Mouse (Mus musculus): ENCODE data around the gene Rab11a. TPM values are rescaled to one million over a fixed set of nuclear protein-coding genes. Genes with fewer than 3 reads are reported as not detected.
"Not testable (repeated sequence)": the region's sequence is repeated elsewhere in the genome, so short reads cannot be mapped to it uniquely, and the experiment has no call there.

Rab11a gene
- polyA plus RNA-seq, 1 experiment from 2014 or later: 335 TPM

GRCm38 (mm10) chr9:64742453-64742852 is 4.9 kb upstream of the Rab11a start:
- Histone ChIP-seq H3K4me1 (no peaks in the 10 kb centered on the region), H3K27ac (replicated peaks) (no peak overlapping the region), H3K4me2 (no peak overlapping the region), H3K36me3 (no peaks in the 10 kb centered on the region), H3K27me3 (replicated peaks) (no peaks in the 10 kb centered on the region), H3K9me3 (no peaks in the 10 kb centered on the region), H3K9ac (no peak overlapping the region), H3K4me3 (no peak overlapping the region)
- ATAC-seq (ENCODE audit: extremely low read depth, insufficient number of reproducible peaks, low FRiP score, low TSS enrichment): no peak
- WGBS: 65% methylated on average over 1 of the region's 1 CpGs

- no peak overlapping the region for H3K4me3 ChIP-seq
- H3K27me3 ChIP-seq (replicated peaks): no peaks in the 10 kb centered on the region
- WGBS: 71% methylated on average over 2 of the region's 2 CpGs
- H3K9ac ChIP-seq: no peak overlapping the region
- H3K4me1 ChIP-seq: peaks cover 11% of the 10 kb centered on the region
- no peaks in the 10 kb centered on the region for H3K9me3 ChIP-seq
- ATAC-seq (ENCODE audit: extremely low read depth, insufficient number of reproducible peaks, low FRiP score, low TSS enrichment): no peak
- H3K27ac ChIP-seq (replicated peaks): no peak overlapping the region
- no peaks in the 10 kb centered on the region for H3K36me3 ChIP-seq
- H3K4me2 ChIP-seq: no peak overlapping the region
Observed at GRCm38 (mm10) chr9:64739001-64739400, 1.4 kb upstream of the Rab11a start.

- peak overlapping the region; percentile 97 for H3K9ac ChIP-seq
- no peaks in the 10 kb centered on the region for H3K9me3 ChIP-seq
- no peaks in the 10 kb centered on the region for H3K27me3 ChIP-seq (replicated peaks)
- H3K27ac ChIP-seq (replicated peaks): peak overlapping the region; percentile 98
- WGBS: under 1% methylated on average over 35 of the region's 35 CpGs
- peak overlapping the region; percentile 99 for H3K4me3 ChIP-seq
- peaks cover 17% of the 10 kb centered on the region for H3K4me1 ChIP-seq
- no peaks in the 10 kb centered on the region; the same call in 1 of the 2 replicates for H3K36me3 ChIP-seq
- H3K4me2 ChIP-seq: peak overlapping the region; percentile 91
- ATAC-seq (ENCODE audit: extremely low read depth, insufficient number of reproducible peaks, low FRiP score, low TSS enrichment): peak; percentile 68
Observed at GRCm38 (mm10) chr9:64736639-64737405, 736 bp downstream of the Rab11a start.

- Histone ChIP-seq H3K36me3 (no peaks in the 10 kb centered on the region; the same call in 1 of the 2 replicates), H3K27ac (replicated peaks) (peak overlapping the region; percentile 98), H3K4me1 (peaks cover 24% of the 10 kb centered on the region), H3K9me3 (no peaks in the 10 kb centered on the region), H3K4me2 (peak overlapping the region; percentile 91), H3K4me3 (peak overlapping the region; percentile 99), H3K9ac (peak overlapping the region; percentile 97), H3K27me3 (replicated peaks) (no peaks in the 10 kb centered on the region)
- no peak for ATAC-seq (ENCODE audit: extremely low read depth, insufficient number of reproducible peaks, low FRiP score, low TSS enrichment)
- 4% methylated on average over 9 of the region's 9 CpGs for WGBS
Observed at GRCm38 (mm10) chr9:64736076-64736638, 1.4 kb downstream of the Rab11a start.

GRCm38 (mm10) chr9:64734992-64735391 is 2.6 kb downstream of the Rab11a start:
- H3K4me1 ChIP-seq: peaks cover 32% of the 10 kb centered on the region

GRCm38 (mm10) chr9:64734166-64734565 is 3.4 kb downstream of the Rab11a start:
- H3K4me3 ChIP-seq: no peak overlapping the region
- H3K36me3 ChIP-seq: no peaks in the 10 kb centered on the region; the same call in 1 of the 2 replicates
- no peak for ATAC-seq (ENCODE audit: extremely low read depth, insufficient number of reproducible peaks, low FRiP score, low TSS enrichment)
- no peaks in the 10 kb centered on the region for H3K27me3 ChIP-seq (replicated peaks)
- H3K27ac ChIP-seq (replicated peaks): no peak overlapping the region
- no peaks in the 10 kb centered on the region for H3K9me3 ChIP-seq
- 45% methylated on average over 6 of the region's 6 CpGs for WGBS
- H3K4me2 ChIP-seq: peak overlapping the region; percentile 31
- H3K4me1 ChIP-seq: peaks cover 32% of the 10 kb centered on the region
- H3K9ac ChIP-seq: no peak overlapping the region

More at GRCm38 (mm10) chr9:64734992-64735391, 2.6 kb downstream of the Rab11a start:
- H3K36me3 ChIP-seq; H3K9ac ChIP-seq; H3K4me3 ChIP-seq; ATAC-seq (ENCODE audit: extremely low read depth, insufficient number of reproducible peaks, low FRiP score, low TSS enrichment); H3K9me3 ChIP-seq; H3K27ac ChIP-seq (replicated peaks); H3K27me3 ChIP-seq (replicated peaks): not testable (repeated sequence)
- H3K4me2 ChIP-seq: peak overlapping the region; percentile 20; the same call in 1 of the 2 replicates
- WGBS: 86% methylated on average over 7 of the region's 7 CpGs

GRCm38 (mm10) chr9:64731029-64731560 is 6.5 kb downstream of the Rab11a start:
- Histone ChIP-seq H3K27ac (replicated peaks) (peak overlapping the region; percentile 48; the same call in 1 of the 2 replicates), H3K4me3 (no peak overlapping the region), H3K9me3 (no peaks in the 10 kb centered on the region), H3K36me3 (peaks cover 22% of the 10 kb centered on the region), H3K4me2 (no peak overlapping the region), H3K4me1 (peaks cover 31% of the 10 kb centered on the region), H3K27me3 (replicated peaks) (no peaks in the 10 kb centered on the region), H3K9ac (no peak overlapping the region)
- ATAC-seq (ENCODE audit: extremely low read depth, insufficient number of reproducible peaks, low FRiP score, low TSS enrichment): no peak
- 66% methylated on average over 3 of the region's 3 CpGs for WGBS

GRCm38 (mm10) chr9:64726454-64726853 is 11.1 kb downstream of the Rab11a start:
- WGBS: 93% methylated on average over 5 of the region's 5 CpGs

GRCm38 (mm10) chr9:64719526-64720163 is 17.9 kb downstream of the Rab11a start:
- WGBS: 64% methylated on average over 5 of the region's 5 CpGs
- Histone ChIP-seq H3K36me3 (peaks cover 62% of the 10 kb centered on the region), H3K4me3 (no peak overlapping the region), H3K9ac (no peak overlapping the region), H3K4me1 (peaks cover 6% of the 10 kb centered on the region), H3K27ac (replicated peaks) (no peak overlapping the region), H3K4me2 (no peak overlapping the region), H3K9me3 (no peaks in the 10 kb centered on the region), H3K27me3 (replicated peaks) (no peaks in the 10 kb centered on the region)
- ATAC-seq (ENCODE audit: extremely low read depth, insufficient number of reproducible peaks, low FRiP score, low TSS enrichment): no peak

More at GRCm38 (mm10) chr9:64726454-64726853, 11.1 kb downstream of the Rab11a start:
- H3K36me3 ChIP-seq: peaks cover 59% of the 10 kb centered on the region
- no peak overlapping the region for H3K9ac ChIP-seq
- no peaks in the 10 kb centered on the region for H3K27me3 ChIP-seq (replicated peaks)
- H3K27ac ChIP-seq (replicated peaks): no peak overlapping the region
- H3K4me1 ChIP-seq: peaks cover 12% of the 10 kb centered on the region
- no peaks in the 10 kb centered on the region for H3K9me3 ChIP-seq
- H3K4me3 ChIP-seq: no peak overlapping the region
- ATAC-seq (ENCODE audit: extremely low read depth, insufficient number of reproducible peaks, low FRiP score, low TSS enrichment): no peak
- no peak overlapping the region for H3K4me2 ChIP-seq

GRCm38 (mm10) chr9:64710291-64710690 is 27.3 kb downstream of the Rab11a start:
- H3K4me3 ChIP-seq; H3K27ac ChIP-seq (replicated peaks); H3K4me1 ChIP-seq; H3K9me3 ChIP-seq; H3K4me2 ChIP-seq; ATAC-seq (ENCODE audit: extremely low read depth, insufficient number of reproducible peaks, low FRiP score, low TSS enrichment); H3K9ac ChIP-seq; H3K27me3 ChIP-seq (replicated peaks): not testable (repeated sequence)
- H3K36me3 ChIP-seq: peaks cover 69% of the 10 kb centered on the region
- 92% methylated on average over 5 of the region's 5 CpGs for WGBS

- Histone ChIP-seq H3K27me3 (replicated peaks) (no peaks in the 10 kb centered on the region), H3K9me3 (no peaks in the 10 kb centered on the region), H3K27ac (replicated peaks) (no peak overlapping the region), H3K4me3 (no peak overlapping the region), H3K4me2 (no peak overlapping the region), H3K36me3 (peaks cover 63% of the 10 kb centered on the region), H3K9ac (no peak overlapping the region), H3K4me1 (peaks cover 40% of the 10 kb centered on the region)
- 75% methylated on average over 5 of the region's 5 CpGs for WGBS
- ATAC-seq (ENCODE audit: extremely low read depth, insufficient number of reproducible peaks, low FRiP score, low TSS enrichment): no peak
Observed at GRCm38 (mm10) chr9:64704073-64704840, 33.3 kb downstream of the Rab11a start.

All from heart, embryonic 13.5 days (tissue).